Mouse (Mus musculus): ENCODE results near the gene Wnk2.

DNA sequence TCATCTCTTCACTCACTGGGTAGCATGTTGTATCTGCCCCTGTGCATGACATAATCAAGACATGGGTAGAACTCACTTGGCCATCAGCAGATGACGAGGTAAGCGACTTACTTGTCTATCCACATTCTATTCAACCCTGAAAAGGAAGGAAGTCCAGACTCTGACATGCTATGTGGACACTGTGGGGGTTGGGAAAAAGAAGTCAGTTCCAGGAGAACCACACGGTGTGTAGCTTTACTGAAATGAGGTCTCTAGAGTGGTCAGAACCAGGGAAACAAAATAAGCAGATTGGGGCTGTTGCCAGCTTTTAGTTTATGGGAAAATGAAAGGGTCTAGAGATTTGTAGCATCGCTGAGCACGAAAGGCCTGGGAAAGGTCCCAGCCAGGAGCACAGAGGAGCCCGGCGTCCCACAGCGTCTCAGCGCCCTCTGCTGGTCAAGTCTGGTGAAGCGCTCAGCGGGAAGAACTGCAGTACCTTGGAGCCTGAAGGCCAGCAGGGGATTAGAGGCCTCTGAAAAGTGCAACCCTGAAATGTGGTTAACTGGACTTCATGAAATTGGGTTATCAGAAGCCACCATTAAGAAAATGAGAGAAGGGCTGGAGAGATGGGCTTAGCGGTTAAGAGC is 25.3 kb upstream of the Wnk2 start:
- TF ChIP-seq POLR2A (IDR thresholded peaks at IDR 0.05; ENCODE audit: low read depth, low read length) (no peak), CTCF (conservative IDR thresholded peaks at IDR 0.05; ENCODE audit: insufficient read depth, insufficient read length, low read depth, low read length) (peak; percentile 93)
